ENCODE assay signal across 12 mouse cellular contexts in the genomic region with DNA sequence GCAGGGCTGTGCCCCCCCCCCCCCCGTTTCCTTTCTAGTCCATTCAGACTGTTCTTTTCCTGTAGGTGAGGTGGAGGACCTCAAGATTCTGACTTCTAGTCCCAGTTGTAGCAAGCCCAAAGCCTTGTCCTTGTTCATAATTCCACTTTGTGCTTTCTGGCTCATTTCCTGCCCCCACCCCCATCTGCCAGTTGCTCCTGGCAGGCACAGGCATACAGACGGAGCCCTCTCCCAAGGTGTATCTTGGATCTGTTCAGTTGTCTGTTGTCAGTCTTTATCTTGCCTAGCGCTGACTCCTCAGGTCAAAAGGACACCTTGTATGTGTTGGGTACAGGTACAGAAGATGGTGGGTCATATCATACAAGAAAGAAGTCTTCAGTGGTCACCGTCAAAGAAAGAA.
"Had no signal": no experiment of that assay in that cellular context is flagged by ENCODE, and none has a peak within 500 bp of the region (broad histone marks: within the 10 kb centered on the region; RNA-seq: fewer than 3 reads in every experiment).

No protein-coding gene starts in this region.

- DNase-seq: retina, postnatal 1 day; right cerebral cortex, adult 18-20 months; right cerebral cortex, postnatal 14 days; right cerebral cortex, postnatal 25 days; right cerebral cortex, postnatal 4 days; spleen, adult 18-20 months; thymus, adult 18-20 months; thymus, adult 2 months; thymus, postnatal 14 days; thymus, postnatal 25 days; thymus, postnatal 36 days; thymus, postnatal 4 days had no signal
